Mouse (Mus musculus): ENCODE results near the gene Fyb. TPM values are rescaled to one million over a fixed set of nuclear protein-coding genes. Genes with fewer than 3 reads are reported as not detected.

Fyb gene
- polyA plus RNA-seq (2017; shearing (Covaris generic)) = 697 TPM

DNA sequence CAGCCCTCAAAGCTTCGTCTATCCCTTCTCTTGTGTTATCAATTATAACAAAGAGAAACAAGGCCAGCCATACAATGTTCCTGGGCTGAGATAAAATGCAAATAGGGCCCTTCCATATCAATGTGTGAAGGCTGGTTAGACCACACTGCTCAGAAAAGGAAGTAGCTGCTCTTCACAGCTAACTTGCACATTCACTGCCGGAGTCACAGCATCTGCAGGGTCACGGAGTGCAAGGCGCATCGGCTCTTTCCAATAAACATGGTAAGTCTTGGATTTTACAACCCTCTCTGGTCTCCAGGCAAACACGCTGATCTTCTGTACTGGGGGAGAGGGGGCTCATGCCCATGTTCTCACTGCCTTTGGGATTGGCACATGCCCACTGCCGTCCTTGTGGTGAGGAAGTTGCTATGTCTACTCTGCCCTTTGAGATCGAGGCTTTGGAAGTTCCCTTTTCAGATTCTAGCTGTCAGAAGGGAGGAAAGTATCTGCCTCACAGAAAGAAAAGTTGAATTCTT, at the start of gene Fyb:
Fyb (plus strand) TSS at position 201 of the 515 bp plus-strand sequence.

GRCm38 (mm10) chr15:6707936-6708525, 185.4 kb downstream of the Fyb start, which contains the start of gene Rictor:
TSS of gene Rictor (plus strand) at chr15:6708379.

Other genes with a start within 250 kb of the Fyb start
- gene Dab2, start 223.1 kb upstream of the Fyb start, polyA plus RNA-seq (2017; shearing (Covaris generic)) = 0.96 TPM
- gene C9, start 77.5 kb upstream of the Fyb start, polyA plus RNA-seq (2017; shearing (Covaris generic)) = 0.59 TPM
- gene Rictor, start 185.5 kb downstream of the Fyb start, polyA plus RNA-seq (2017; shearing (Covaris generic)) = 116 TPM

All from effector memory CD4-positive, alpha-beta T cell, adult 7 months (primary cell).